Mouse (Mus musculus): Measurements from ENCODE around the gene Phf24. TPM values are rescaled to one million over a fixed set of nuclear protein-coding genes. Genes with fewer than 3 reads are reported as not detected.
"Not testable (repeated sequence)": the region's sequence is repeated elsewhere in the genome, so short reads cannot be mapped to it uniquely, and the experiment has no call there.

Phf24 gene
- polyA plus RNA-seq, 1 experiment from 2014 or later: 0.31 TPM

- no peak for ATAC-seq
- no peak for TF ChIP-seq EP300 (IDR thresholded peaks at IDR 0.05)
- peak; percentile 35 for TF ChIP-seq CTCF (IDR thresholded peaks at IDR 0.05)
- DNase-seq (ENCODE audit: low spot score): no peak
- H3K4me3 ChIP-seq (ENCODE audit: low read depth, low read length): no peak overlapping the region
- 89% methylated on average over 4 of the region's 4 CpGs for WGBS
- no peak overlapping the region for H3K4me2 ChIP-seq (replicated peaks; ENCODE audit: low read depth, low read length)
- no peak overlapping the region for H3K27ac ChIP-seq (ENCODE audit: low read length)
- H3K9ac ChIP-seq (replicated peaks; ENCODE audit: low read depth): no peak overlapping the region
- H3K4me1 ChIP-seq (ENCODE audit: insufficient read depth, low read depth, low read length): no peaks in the 10 kb centered on the region
- no peaks in the 10 kb centered on the region for H3K27me3 ChIP-seq (replicated peaks; ENCODE audit: insufficient read depth, low read length)
- peaks cover 8% of the 10 kb centered on the region; the same call in 1 of the 2 replicates for H3K36me3 ChIP-seq (ENCODE audit: insufficient read depth, low read length)
- no peaks in the 10 kb centered on the region for H3K9me3 ChIP-seq (ENCODE audit: low read length)
Observed at GRCm38 (mm10) chr4:42978062-42978461, 61.6 kb downstream of the Phf24 start.

GRCm38 (mm10) chr4:42980467-42980866 is 64.0 kb downstream of the Phf24 start:
- not testable (repeated sequence) for H3K4me1 ChIP-seq (ENCODE audit: insufficient read depth, low read depth, low read length); H3K27me3 ChIP-seq (replicated peaks; ENCODE audit: insufficient read depth, low read length); H3K27ac ChIP-seq (ENCODE audit: low read length); DNase-seq (ENCODE audit: low spot score); ATAC-seq; H3K9ac ChIP-seq (replicated peaks; ENCODE audit: low read depth); H3K4me2 ChIP-seq (replicated peaks; ENCODE audit: low read depth, low read length); H3K9me3 ChIP-seq (ENCODE audit: low read length); H3K4me3 ChIP-seq (ENCODE audit: low read depth, low read length)
- WGBS: 84% methylated on average over 7 of the region's 8 CpGs
- peaks cover 19% of the 10 kb centered on the region for H3K36me3 ChIP-seq (ENCODE audit: insufficient read depth, low read length)

- no peak overlapping the region for H3K4me2 ChIP-seq (replicated peaks; ENCODE audit: low read depth, low read length)
- no peaks in the 10 kb centered on the region for H3K27me3 ChIP-seq (replicated peaks; ENCODE audit: insufficient read depth, low read length)
- H3K9me3 ChIP-seq (ENCODE audit: low read length): no peaks in the 10 kb centered on the region
- no peak overlapping the region for H3K9ac ChIP-seq (replicated peaks; ENCODE audit: low read depth)
- peaks cover 46% of the 10 kb centered on the region for H3K36me3 ChIP-seq (ENCODE audit: insufficient read depth, low read length)
- WGBS: 81% methylated on average over 1 of the region's 1 CpGs
- no peak overlapping the region for H3K27ac ChIP-seq (ENCODE audit: low read length)
- no peak overlapping the region for H3K4me3 ChIP-seq (ENCODE audit: low read depth, low read length)
- no peaks in the 10 kb centered on the region for H3K4me1 ChIP-seq (ENCODE audit: insufficient read depth, low read depth, low read length)
- TF ChIP-seq EP300 (IDR thresholded peaks at IDR 0.05): no peak
- peak; percentile 34 for TF ChIP-seq CTCF (IDR thresholded peaks at IDR 0.05)
- no peak for DNase-seq (ENCODE audit: low spot score)
- ATAC-seq: no peak
Observed at GRCm38 (mm10) chr4:42988296-42988695, 71.8 kb downstream of the Phf24 start.

Other genes starting within 250 kb of the Phf24 start
- gene 4930578G10Rik, start 181.1 kb upstream of the Phf24 start, polyA plus RNA-seq (2015; fragmentation: Nextera tagmentation; extraction: Ambion mirVana): not detected in 2 replicates
- not detected in 2 replicates for gene Ccl19, start 160.1 kb upstream of the Phf24 start, polyA plus RNA-seq (2015; fragmentation: Nextera tagmentation; extraction: Ambion mirVana)
- gene Ccl21a, start 142.7 kb upstream of the Phf24 start, polyA plus RNA-seq (2015; fragmentation: Nextera tagmentation; extraction: Ambion mirVana): 138 and 188 TPM in 2 replicates
- not detected in 2 replicates for gene Fam205a1, start 62.8 kb upstream of the Phf24 start, polyA plus RNA-seq (2015; fragmentation: Nextera tagmentation; extraction: Ambion mirVana)
- 0.08 TPM in 1 of 2 replicates, not detected in the other for gene Gm12394, start 59.9 kb upstream of the Phf24 start, polyA plus RNA-seq (2015; fragmentation: Nextera tagmentation; extraction: Ambion mirVana)
- gene Fam205c, start 42.4 kb upstream of the Phf24 start, polyA plus RNA-seq (2015; fragmentation: Nextera tagmentation; extraction: Ambion mirVana): not detected in 2 replicates
- gene Dnajb5, start 33.2 kb downstream of the Phf24 start, polyA plus RNA-seq (2015; fragmentation: Nextera tagmentation; extraction: Ambion mirVana): 5.7 and 6.2 TPM in 2 replicates
- gene 1700022I11Rik, start 52.9 kb downstream of the Phf24 start, polyA plus RNA-seq (2015; fragmentation: Nextera tagmentation; extraction: Ambion mirVana): 0.30 TPM in 1 of 2 replicates, not detected in the other
- gene Vcp, start 83.8 kb downstream of the Phf24 start, polyA plus RNA-seq (2015; fragmentation: Nextera tagmentation; extraction: Ambion mirVana): 242 and 262 TPM in 2 replicates
- gene Fancg, start 93.8 kb downstream of the Phf24 start, polyA plus RNA-seq (2015; fragmentation: Nextera tagmentation; extraction: Ambion mirVana): 6.4 and 7.9 TPM in 2 replicates
- 9.5 and 9.8 TPM in 2 replicates for gene Pigo, start 109.2 kb downstream of the Phf24 start, polyA plus RNA-seq (2015; fragmentation: Nextera tagmentation; extraction: Ambion mirVana)
- gene Stoml2, start 115.0 kb downstream of the Phf24 start, polyA plus RNA-seq (2015; fragmentation: Nextera tagmentation; extraction: Ambion mirVana): 123 and 140 TPM in 2 replicates
- 10.7 and 10.9 TPM in 2 replicates for gene Fam214b, start 129.6 kb downstream of the Phf24 start, polyA plus RNA-seq (2015; fragmentation: Nextera tagmentation; extraction: Ambion mirVana)
- 3.0 and 4.9 TPM in 2 replicates for gene Unc13b, start 142.3 kb downstream of the Phf24 start, polyA plus RNA-seq (2015; fragmentation: Nextera tagmentation; extraction: Ambion mirVana)

Data from lung, postnatal 0 days (tissue).